Mouse (Mus musculus) olfactory bulb, adult 2 months (tissue): ENCODE results near the gene Srd5a1. TPM values are rescaled to one million over a fixed set of nuclear protein-coding genes. Genes with fewer than 3 reads are reported as not detected.

ENCODE experiments used
- H3K27ac ChIP-seq: fragments of 200-500 bp; 2 replicates; pipeline ENCODE4 v1.5.1; 2012; ENCODE audit warnings: low read depth, low read length; ENCODE audit not compliant: insufficient read depth
- H3K4me1 ChIP-seq: fragments of 200-500 bp; 2 replicates; pipeline ENCODE4 v1.6.1; 2012; ENCODE audit warnings: low read length; ENCODE audit not compliant: control insufficient read depth, insufficient read depth
- H3K4me3 ChIP-seq: fragments of 200-500 bp; 2 replicates; pipeline ENCODE4 v1.5.1; 2012; ENCODE audit warnings: mild to moderate bottlenecking, low read depth, low read length, moderate library complexity; ENCODE audit not compliant: insufficient read depth
- CTCF ChIP-seq: fragments of 200-500 bp; IDR thresholded peaks from 2 replicates; pipeline ENCODE4 v1.5.1; 2012; ENCODE audit warnings: low read depth, mild to moderate bottlenecking, low read length, moderate library complexity; ENCODE audit not compliant: insufficient read depth
- POLR2A ChIP-seq: fragments of 200-500 bp; IDR thresholded peaks from 2 replicates; pipeline ENCODE4 v1.6.1; 2012; ENCODE audit warnings: mild to moderate bottlenecking, low read depth, low read length, moderate library complexity; ENCODE audit not compliant: insufficient read depth
- WGBS: fragments of 180-500 bp; shearing (Covaris S2); methylation state at CpG from one replicate; pipeline ENCODE4 v1.1.7; 2018; 5-methylcytosine and 5-hydroxymethylcytosine counted together
- polyA plus RNA-seq: library from polyadenylated mRNA; stranded (reverse); fragments of >200 nt; gene quantifications from 2 replicates; pipeline ENCODE4 v1.2.4, GENCODE M21; 2012; ENCODE audit warnings: low replicate concordance; ENCODE audit not compliant: missing spikeins, insufficient read depth, insufficient read length

Srd5a1 gene
- polyA plus RNA-seq, 1 experiment = not detected

DNA sequence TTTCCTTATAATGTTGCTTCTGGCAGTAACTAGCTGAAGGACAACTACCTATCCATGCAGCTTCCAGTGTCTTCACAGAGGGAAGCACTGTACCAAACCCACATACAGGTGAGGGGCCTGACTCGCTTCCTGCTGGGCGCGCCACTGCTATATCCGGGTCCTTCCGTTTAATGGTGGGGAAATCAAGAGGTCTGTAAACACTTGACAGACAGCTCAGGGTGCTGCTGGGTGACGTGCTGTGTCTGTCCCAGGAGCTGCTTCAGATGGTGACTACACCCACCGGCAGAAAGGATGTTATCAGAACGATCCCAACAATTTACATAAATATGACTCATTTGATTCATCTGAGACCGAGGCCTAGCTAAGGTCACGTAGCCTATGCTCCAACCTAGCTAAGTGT lies 12.4 kb downstream of the Srd5a1 start:
- Histone ChIP-seq H3K27ac (no peak overlapping the region), H3K4me3 (no peak overlapping the region), H3K4me1 (no peaks in the 10 kb centered on the region)
- 92% methylated on average over 10 of the region's 10 CpGs for WGBS
- TF ChIP-seq CTCF (no peak), POLR2A (no peak)

- no peak overlapping the region for H3K27ac ChIP-seq
- no peak for TF ChIP-seq POLR2A
- TF ChIP-seq CTCF = no peak
- H3K4me3 ChIP-seq = no peak overlapping the region
- H3K4me1 ChIP-seq = peaks cover 6% of the 10 kb centered on the region; the same call in 1 of the 2 replicates
- 97% methylated on average over 2 of the region's 2 CpGs for WGBS
Observed at GRCm38 (mm10) chr13:69596515-69596914, 14.7 kb downstream of the Srd5a1 start.

DNA sequence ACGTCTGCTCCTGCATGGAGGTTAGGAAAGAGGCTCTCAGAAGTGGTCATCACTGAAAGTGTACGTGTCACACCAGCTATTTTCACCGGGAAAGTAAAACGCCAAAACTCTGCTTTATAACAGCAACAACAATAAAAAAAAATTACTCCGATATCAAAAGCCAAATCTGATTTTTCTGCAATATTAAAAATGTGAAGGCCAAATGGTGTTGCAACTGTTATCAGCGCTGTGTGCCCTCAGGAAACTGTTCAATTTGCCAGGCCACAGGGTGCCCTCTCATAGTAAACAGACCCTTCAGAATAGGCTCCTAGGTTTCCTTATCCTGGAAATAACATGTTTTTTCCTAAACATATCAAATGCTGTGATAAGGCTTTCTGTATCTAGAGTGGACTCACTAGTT lies 15.3 kb downstream of the Srd5a1 start:
- H3K4me1 ChIP-seq = peaks cover 6% of the 10 kb centered on the region; the same call in 1 of the 2 replicates
- no peak overlapping the region for H3K4me3 ChIP-seq
- no peak for TF ChIP-seq CTCF
- TF ChIP-seq POLR2A = no peak
- H3K27ac ChIP-seq = no peak overlapping the region
- WGBS = 93% methylated on average over 6 of the region's 6 CpGs

- H3K4me3 ChIP-seq = no peak overlapping the region
- WGBS = 85% methylated on average over 7 of the region's 7 CpGs
- TF ChIP-seq CTCF = no peak
- no peak for TF ChIP-seq POLR2A
- peaks cover 6% of the 10 kb centered on the region; the same call in 1 of the 2 replicates for H3K4me1 ChIP-seq
- no peak overlapping the region for H3K27ac ChIP-seq
Observed at GRCm38 (mm10) chr13:69594577-69595256, 16.5 kb downstream of the Srd5a1 start.

GRCm38 (mm10) chr13:69593453-69593852 lies 17.8 kb downstream of the Srd5a1 start:
- WGBS = 57% methylated on average over 8 of the region's 8 CpGs
- H3K4me1 ChIP-seq = peaks cover 6% of the 10 kb centered on the region; the same call in 1 of the 2 replicates
- TF ChIP-seq CTCF (no peak), POLR2A (no peak)
- no peak overlapping the region for H3K4me3 ChIP-seq
- no peak overlapping the region for H3K27ac ChIP-seq

DNA sequence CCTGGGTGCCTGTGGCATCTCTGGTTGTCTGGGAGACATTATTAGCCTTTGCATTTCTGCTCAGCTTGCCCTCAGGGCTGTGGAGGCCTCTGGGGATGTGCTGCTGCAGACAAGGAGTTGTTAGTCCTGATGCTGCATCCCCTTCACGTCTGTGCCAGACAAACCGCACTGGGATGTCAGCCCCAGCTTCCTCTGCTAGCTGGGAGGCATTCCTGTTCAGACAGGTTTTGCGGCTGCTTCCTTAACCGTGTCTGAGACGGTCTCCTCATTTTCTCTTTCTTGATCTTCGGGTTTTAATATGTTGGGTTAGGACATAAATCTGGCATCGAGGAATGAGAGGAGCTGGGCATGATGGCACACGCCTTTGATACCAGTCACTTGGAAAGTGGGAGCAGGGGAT lies 19.0 kb downstream of the Srd5a1 start:
- H3K27ac ChIP-seq = no peak overlapping the region
- no peak for TF ChIP-seq CTCF
- TF ChIP-seq POLR2A = no peak
- WGBS = 91% methylated on average over 8 of the region's 8 CpGs
- peaks cover 6% of the 10 kb centered on the region; the same call in 1 of the 2 replicates for H3K4me1 ChIP-seq
- H3K4me3 ChIP-seq = no peak overlapping the region

GRCm38 (mm10) chr13:69591338-69591737 lies 19.9 kb downstream of the Srd5a1 start:
- TF ChIP-seq POLR2A (no peak), CTCF (no peak)
- WGBS = 97% methylated on average over 5 of the region's 5 CpGs
- H3K4me1 ChIP-seq = peaks cover 6% of the 10 kb centered on the region; the same call in 1 of the 2 replicates
- H3K27ac ChIP-seq = no peak overlapping the region
- H3K4me3 ChIP-seq = no peak overlapping the region

DNA sequence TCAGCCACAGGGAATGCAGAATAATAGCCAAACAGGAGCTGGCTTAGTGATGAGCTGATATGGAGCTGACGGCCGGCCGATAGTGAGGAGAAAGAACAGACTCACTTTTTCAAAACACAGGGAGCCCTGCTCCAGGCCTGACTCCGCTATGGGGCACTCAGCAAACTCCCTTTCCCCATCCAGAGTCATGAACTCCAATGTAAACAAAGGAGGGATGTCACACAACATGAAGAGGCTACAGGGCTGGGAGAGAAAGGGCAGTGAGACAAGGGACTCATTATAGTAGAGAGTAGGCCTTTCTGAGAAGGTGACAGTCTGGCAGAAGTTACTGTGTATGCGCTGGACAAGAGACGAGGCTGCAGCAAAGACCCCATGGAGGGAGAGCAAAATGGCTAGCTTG lies 23.0 kb downstream of the Srd5a1 start:
- Histone ChIP-seq H3K4me1 (peaks cover 3% of the 10 kb centered on the region; the same call in 1 of the 2 replicates), H3K27ac (no peak overlapping the region), H3K4me3 (no peak overlapping the region)
- 83% methylated on average over 6 of the region's 6 CpGs for WGBS
- TF ChIP-seq CTCF = no peak
- no peak for TF ChIP-seq POLR2A

DNA sequence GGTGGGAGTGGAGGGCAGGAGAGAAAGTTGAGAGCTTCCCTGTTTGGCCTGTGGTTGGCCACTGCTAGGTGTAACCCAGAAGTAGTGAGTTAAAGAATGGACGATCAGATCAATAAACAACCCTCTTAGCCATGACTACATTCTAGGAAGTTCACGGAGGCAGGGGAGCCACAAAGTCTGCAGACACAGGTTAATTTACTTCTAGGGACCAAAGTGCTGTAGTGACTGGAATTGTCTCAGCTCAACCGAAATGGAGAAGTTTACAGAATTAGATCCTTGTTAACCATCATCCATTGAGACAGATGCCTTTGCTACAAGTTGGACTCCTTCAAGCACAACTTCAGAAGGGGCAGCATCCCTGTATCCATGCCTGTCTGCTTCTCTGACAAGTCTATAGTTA lies 23.4 kb downstream of the Srd5a1 start:
- WGBS = 89% methylated on average over 3 of the region's 3 CpGs
- no peaks in the 10 kb centered on the region for H3K4me1 ChIP-seq
- H3K27ac ChIP-seq = no peak overlapping the region
- TF ChIP-seq CTCF = no peak
- no peak for TF ChIP-seq POLR2A
- H3K4me3 ChIP-seq = no peak overlapping the region

GRCm38 (mm10) chr13:69586337-69586736 lies 24.9 kb downstream of the Srd5a1 start:
- WGBS = 67% methylated on average over 10 of the region's 10 CpGs
- TF ChIP-seq POLR2A = no peak
- Histone ChIP-seq H3K4me3 (no peak overlapping the region), H3K4me1 (no peaks in the 10 kb centered on the region), H3K27ac (no peak overlapping the region)

- 68% methylated on average over 6 of the region's 6 CpGs for WGBS
- H3K4me1 ChIP-seq = no peaks in the 10 kb centered on the region
- no peak for TF ChIP-seq CTCF
- no peak for TF ChIP-seq POLR2A
- no peak overlapping the region for H3K4me3 ChIP-seq
- H3K27ac ChIP-seq = no peak overlapping the region
Observed at GRCm38 (mm10) chr13:69585828-69586227, 25.4 kb downstream of the Srd5a1 start.
